Mouse (Mus musculus) E14TG2a.4 (cell line): ENCODE measurements around the gene Spata21.

Source experiments
- CTCF ChIP-seq: conservative IDR thresholded peaks from 2 replicates; pipeline ENCODE4 v1.5.1; 2014; ENCODE audit warnings: low read length
- POU5F1 ChIP-seq: IDR thresholded peaks from 2 replicates; pipeline ENCODE4 v1.6.1; 2014; ENCODE audit warnings: low read length, borderline replicate concordance

DNA sequence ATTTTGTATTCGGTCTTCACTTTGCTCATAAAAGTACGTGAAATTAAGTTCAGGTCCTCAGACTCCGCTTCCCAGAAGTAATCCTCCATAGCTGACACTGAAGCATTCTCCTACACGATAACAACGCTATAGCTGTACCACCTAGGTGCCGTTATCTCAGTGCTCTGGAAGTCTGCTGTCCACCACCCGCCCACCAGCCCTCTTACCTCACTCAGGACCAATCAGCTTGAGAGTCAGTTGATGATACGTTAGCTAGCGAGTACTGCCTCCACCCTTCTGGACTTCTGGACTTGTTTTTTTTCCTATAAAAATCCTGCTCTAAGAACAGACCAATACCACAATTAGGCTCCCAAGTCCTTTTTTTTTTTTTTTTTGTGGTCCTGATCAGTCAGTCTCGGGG, 1.3 kb upstream of the Spata21 start:
- no peak for TF ChIP-seq CTCF
- TF ChIP-seq POU5F1: no peak
